Mouse (Mus musculus) liver, embryonic 13.5 days (tissue): ENCODE data around the gene Mus81. TPM values are rescaled to one million over a fixed set of nuclear protein-coding genes. Genes with fewer than 3 reads are reported as not detected.

Experiments
- polyA plus RNA-seq: library from polyadenylated mRNA; unstranded; fragments of >200 nt; fragmentation: Nextera tagmentation; extraction: Ambion mirVana; gene quantifications from 2 replicates; pipeline ENCODE4 v1.2.1, GENCODE M21; 2015

The Mus81 gene
- polyA plus RNA-seq, 1 experiment from 2014 or later: 16.3 TPM

Other genes with a start within 250 kb of the Mus81 start
- gene Pacs1, start 215.3 kb downstream of the Mus81 start, polyA plus RNA-seq: 7.7 and 10.4 TPM in 2 replicates
- 157 TPM in 2 replicates for gene Sf3b2, start 192.9 kb downstream of the Mus81 start, polyA plus RNA-seq
- 0.15 and 0.17 TPM in 2 replicates for gene Gal3st3, start 190.1 kb downstream of the Mus81 start, polyA plus RNA-seq
- gene Catsper1, start 152.7 kb downstream of the Mus81 start, polyA plus RNA-seq: not detected in 2 replicates
- gene Cst6, start 138.8 kb downstream of the Mus81 start, polyA plus RNA-seq: 0.34 and 0.39 TPM in 2 replicates
- gene Eif1ad, start 121.7 kb downstream of the Mus81 start, polyA plus RNA-seq: 39.6 and 42.6 TPM in 2 replicates
- 337 and 338 TPM in 2 replicates for gene Banf1, start 121.2 kb downstream of the Mus81 start, polyA plus RNA-seq
- 35.1 and 41.0 TPM in 2 replicates for gene Sart1, start 99.7 kb downstream of the Mus81 start, polyA plus RNA-seq
- gene Tsga10ip, start 85.9 kb downstream of the Mus81 start, polyA plus RNA-seq: 0.12 TPM in 1 of 2 replicates, not detected in the other
- gene Drap1, start 63.4 kb downstream of the Mus81 start, polyA plus RNA-seq: 90.0 and 94.5 TPM in 2 replicates
- 18.0 and 19.0 TPM in 2 replicates for gene AI837181, start 63.3 kb downstream of the Mus81 start, polyA plus RNA-seq
- gene Fosl1, start 40.9 kb downstream of the Mus81 start, polyA plus RNA-seq: not detected in 2 replicates
- gene Ccdc85b, start 30.5 kb downstream of the Mus81 start, polyA plus RNA-seq: 2.0 and 2.1 TPM in 2 replicates
- gene Fibp, start 27.8 kb downstream of the Mus81 start, polyA plus RNA-seq: 34.0 and 34.7 TPM in 2 replicates
- gene Ctsw, start 19.9 kb downstream of the Mus81 start, polyA plus RNA-seq: 0.35 and 0.53 TPM in 2 replicates
- 20.4 and 21.4 TPM in 2 replicates for gene Efemp2, start 14.4 kb downstream of the Mus81 start, polyA plus RNA-seq
- gene Cfl1, start 2.1 kb upstream of the Mus81 start, polyA plus RNA-seq: 1,341 and 1,482 TPM in 2 replicates
- gene 1700020D05Rik, start 15.4 kb upstream of the Mus81 start, polyA plus RNA-seq: 0.09 TPM in 1 of 2 replicates, not detected in the other
- gene Snx32, start 22.1 kb upstream of the Mus81 start, polyA plus RNA-seq: 6.4 and 7.0 TPM in 2 replicates
- 0.06 and 0.09 TPM in 2 replicates for gene Ovol1, start 72.2 kb upstream of the Mus81 start, polyA plus RNA-seq
- gene Ap5b1, start 79.6 kb upstream of the Mus81 start, polyA plus RNA-seq: 2.3 and 2.9 TPM in 2 replicates
- gene Rnaseh2c, start 113.5 kb upstream of the Mus81 start, polyA plus RNA-seq: 164 and 176 TPM in 2 replicates
- gene Kat5, start 121.8 kb upstream of the Mus81 start, polyA plus RNA-seq: 21.7 and 23.8 TPM in 2 replicates
- gene Rela, start 149.1 kb upstream of the Mus81 start, polyA plus RNA-seq: 24.5 and 28.8 TPM in 2 replicates
- 23.3 and 24.6 TPM in 2 replicates for gene Sipa1, start 175.3 kb upstream of the Mus81 start, polyA plus RNA-seq
- 13.8 and 15.9 TPM in 2 replicates for gene Map3k11, start 200.3 kb upstream of the Mus81 start, polyA plus RNA-seq
- gene Pcnx3, start 200.5 kb upstream of the Mus81 start, polyA plus RNA-seq: 9.1 and 10.1 TPM in 2 replicates
- gene Kcnk7, start 216.0 kb upstream of the Mus81 start, polyA plus RNA-seq: 0.21 and 0.46 TPM in 2 replicates
- 105 and 111 TPM in 2 replicates for gene Ehbp1l1, start 237.9 kb upstream of the Mus81 start, polyA plus RNA-seq
- 44.5 and 47.0 TPM in 2 replicates for gene Fam89b, start 241.3 kb upstream of the Mus81 start, polyA plus RNA-seq